Mouse (Mus musculus): ENCODE results near the gene Pi4ka.
"Not testable (repeated sequence)": the region's sequence is repeated elsewhere in the genome, so short reads cannot be mapped to it uniquely, and the experiment has no call there.

The Pi4ka gene

DNA sequence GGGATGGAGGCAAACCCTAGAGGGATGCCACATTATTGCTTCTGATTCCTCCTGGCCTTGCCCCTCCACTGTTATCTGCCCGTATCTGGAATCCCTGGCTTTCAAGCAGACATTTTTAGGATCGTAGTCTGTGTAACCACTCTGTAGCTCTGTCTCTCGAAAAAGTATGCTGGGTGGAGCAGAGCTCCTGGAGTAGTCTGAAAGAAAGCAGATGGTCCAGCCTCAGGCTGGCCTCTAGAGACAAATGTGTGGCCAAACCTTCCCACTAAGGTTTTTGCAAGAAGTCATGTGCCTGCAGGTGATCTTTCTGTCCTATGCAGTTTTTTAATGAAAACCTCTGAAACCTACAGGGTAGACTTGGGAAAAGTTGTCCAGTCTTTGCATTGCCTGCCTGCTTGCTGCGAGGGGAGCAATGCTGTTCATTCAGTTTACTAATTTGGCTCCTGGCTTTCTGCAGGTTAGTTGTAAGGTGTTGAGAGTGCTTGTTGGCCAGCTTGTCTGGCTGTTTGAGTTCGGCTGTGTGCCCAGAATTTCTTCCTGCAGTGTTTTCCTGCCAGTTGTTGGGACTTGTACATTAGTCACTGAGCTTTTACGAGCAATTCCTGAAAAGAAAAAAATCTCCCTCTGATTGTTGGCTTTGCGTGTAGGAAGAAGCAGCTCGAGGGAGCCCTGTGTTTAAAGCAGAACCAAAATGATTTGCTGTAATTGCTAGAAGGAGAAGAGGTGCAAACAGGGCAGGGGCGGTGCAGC, 171.0 kb downstream of the Pi4ka start:
- no peak for DNase-seq (ENCODE audit: extremely low spot score, low read depth, low spot score)

DNA sequence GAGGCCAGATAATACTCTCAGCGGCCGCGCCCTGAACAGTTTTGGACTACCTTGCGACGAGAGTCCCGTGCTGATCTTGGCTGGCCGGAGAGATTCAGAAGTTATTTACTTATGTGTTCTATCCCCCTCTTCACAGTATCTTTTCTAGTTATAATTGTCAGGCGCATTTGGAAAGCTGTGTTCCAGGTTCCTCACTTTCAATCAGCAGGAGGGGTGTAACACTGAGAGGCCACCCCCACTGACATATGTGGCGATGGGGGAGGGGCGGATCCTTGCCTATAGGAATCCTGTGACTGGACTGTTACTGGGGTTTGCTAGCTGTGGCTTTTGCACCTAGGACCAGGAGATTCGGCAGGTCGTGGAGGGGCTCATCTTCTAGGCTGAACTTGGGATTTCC, 171.6 kb downstream of the Pi4ka start:
- DNase-seq (ENCODE audit: extremely low spot score, low read depth, low spot score): no peak

DNA sequence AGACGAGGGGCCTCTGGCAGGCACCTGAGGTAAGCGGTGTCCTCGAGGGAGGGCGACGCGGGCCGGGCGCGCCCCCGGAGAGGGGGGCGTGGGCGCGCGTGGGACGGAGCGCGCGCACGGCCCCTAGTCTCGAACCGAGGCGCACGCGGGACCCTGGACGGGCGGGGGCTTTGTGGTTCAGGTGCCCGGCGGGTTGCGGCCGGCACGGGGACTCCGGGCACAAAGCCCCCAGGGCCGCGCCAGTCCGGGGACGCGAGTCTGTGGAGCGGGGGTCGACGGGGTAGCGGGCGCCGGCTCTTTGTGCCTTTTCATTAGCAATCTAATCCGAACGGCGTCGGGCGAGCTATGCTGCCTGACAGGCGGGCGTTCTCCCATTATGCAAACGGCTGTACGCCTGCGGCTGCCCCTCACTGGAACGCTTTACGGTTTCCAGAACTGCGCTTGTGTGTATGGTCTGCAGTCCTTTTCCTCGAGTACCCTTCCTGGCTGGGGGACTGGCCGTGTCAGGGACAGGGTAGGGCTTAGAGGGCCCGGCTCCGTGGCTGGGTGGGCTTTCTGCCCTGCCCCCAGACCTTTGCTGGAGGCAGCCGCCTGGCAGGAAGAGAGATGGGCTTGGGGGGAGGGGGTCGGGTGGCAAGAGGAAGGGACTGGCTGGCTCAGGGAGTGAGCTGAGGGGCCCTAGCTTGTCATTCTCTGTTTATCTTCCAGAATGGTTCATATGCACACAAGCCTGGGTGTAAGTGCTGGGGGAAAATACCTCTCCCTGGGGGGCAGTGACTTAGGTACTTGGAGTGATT, 172.2 kb downstream of the Pi4ka start:
- no peak for DNase-seq (ENCODE audit: extremely low spot score, low read depth, low spot score)

- DNase-seq (ENCODE audit: extremely low spot score, low read depth, low spot score): peak; percentile 74
Measured at GRCm38 (mm10) chr16:17232794-17233701, 173.1 kb downstream of the Pi4ka start, which contains the start of gene Hic2. Gene Hic2, plus strand, starts transcription at chr16:17233572.

- not testable (repeated sequence) for DNase-seq (ENCODE audit: extremely low spot score, low read depth, low spot score)
Measured at GRCm38 (mm10) chr16:17231523-17231922, 174.6 kb downstream of the Pi4ka start.
